Mouse (Mus musculus) ES-Bruce4 (cell line): ENCODE measurements at regions not wholly inside any gene's neighbourhood (a gene's known extent, or its start where the extent isn't known, plus 50 kb on each side); places are given as distances from the start of the nearest gene placed in this dataset.
"Not testable (repeated sequence)": the region's sequence is repeated elsewhere in the genome, so short reads cannot be mapped to it uniquely, and the experiment has no call there.

Experiments used
- CTCF ChIP-seq: IDR thresholded peaks from one replicate; pipeline ENCODE4 v1.8.1; 2011; ENCODE audit warnings: low read depth, low read length
- POLR2A ChIP-seq: IDR thresholded peaks from one replicate; pipeline ENCODE4 v1.8.1; 2011; ENCODE audit warnings: low read length; ENCODE audit not compliant: insufficient read depth

GRCm38 (mm10) chr12:115761766-115762165 lies 285.8 kb upstream of the Zfp386 start:
- TF ChIP-seq CTCF, POLR2A: not testable (repeated sequence)
